Mouse (Mus musculus): Measurements from ENCODE around the gene Hip1r.
"Not testable (repeated sequence)": the region's sequence is repeated elsewhere in the genome, so short reads cannot be mapped to it uniquely, and the experiment has no call there.

The Hip1r gene

GRCm38 (mm10) chr5:124034471-124034870, 61.0 kb downstream of the Hip1r start:
- intact Hi-C loops (cut with DNase I) = no loop called here

- intact Hi-C loops (cut with DNase I) = loop anchor here (5.0 kb wide), 1 partner anchor 42 kb away; no protein-coding TSS in a partner anchor
These were observed 62.0 kb downstream of the Hip1r start for GRCm38 (mm10) chr5:124035406-124035805.

- intact Hi-C loops (cut with DNase I) = loop anchor here (5.0 kb wide), 1 partner anchor 41 kb away; no protein-coding TSS in a partner anchor
These were observed 62.4 kb downstream of the Hip1r start for GRCm38 (mm10) chr5:124035806-124036205.

GRCm38 (mm10) chr5:124036341-124036740, 62.9 kb downstream of the Hip1r start:
- intact Hi-C loops (cut with DNase I) = loop anchor here (5.0 kb wide), 1 partner anchor 41 kb away; no protein-coding TSS in a partner anchor

- intact Hi-C loops (cut with DNase I) = loop anchor here (5.0 kb wide), 1 partner anchor 40 kb away; no protein-coding TSS in a partner anchor
These were observed 63.4 kb downstream of the Hip1r start for GRCm38 (mm10) chr5:124036836-124037235.

- intact Hi-C loops (cut with DNase I) = loop anchor here (5.0 kb wide), 1 partner anchor 38 kb away; no protein-coding TSS in a partner anchor
These were observed 66.2 kb downstream of the Hip1r start for GRCm38 (mm10) chr5:124039602-124040001.

GRCm38 (mm10) chr5:124041097-124041496, 67.7 kb downstream of the Hip1r start:
- intact Hi-C loops (cut with DNase I) = no loop called here

- intact Hi-C loops (cut with DNase I) = no loop called here
These were observed 70.0 kb downstream of the Hip1r start for GRCm38 (mm10) chr5:124043212-124043978.

- intact Hi-C loops (cut with DNase I) = no loop called here
These were observed 70.6 kb downstream of the Hip1r start for GRCm38 (mm10) chr5:124043999-124044398.

GRCm38 (mm10) chr5:124045453-124046010, 72.1 kb downstream of the Hip1r start:
- intact Hi-C loops (cut with DNase I) = loop anchor here (5.0 kb wide), 1 partner anchor 43 kb away; no protein-coding TSS in a partner anchor

GRCm38 (mm10) chr5:124046741-124047401, 73.4 kb downstream of the Hip1r start:
- intact Hi-C loops (cut with DNase I) = loop anchor here (5.0 kb wide), 1 partner anchor 45 kb away; no protein-coding TSS in a partner anchor

- intact Hi-C loops (cut with DNase I) = loop anchor here (5.0 kb wide), 1 partner anchor 47 kb away; no protein-coding TSS in a partner anchor
These were observed 76.0 kb downstream of the Hip1r start for GRCm38 (mm10) chr5:124049249-124050045.

- intact Hi-C loops (cut with DNase I) = no loop called here
These were observed 76.9 kb downstream of the Hip1r start for GRCm38 (mm10) chr5:124050095-124051050.

GRCm38 (mm10) chr5:124051899-124052491, 78.6 kb downstream of the Hip1r start:
- intact Hi-C loops (cut with DNase I) = no loop called here

- intact Hi-C loops (cut with DNase I) = not testable (repeated sequence)
These were observed 79.2 kb downstream of the Hip1r start for GRCm38 (mm10) chr5:124052641-124053040.

All from adrenal gland (tissue).